ENCODE assay signal across 15 mouse cellular contexts in genomic region chr7:73668791-73669190, GRCm38 (mm10).
"Had no signal": no experiment of that assay in that cellular context is flagged by ENCODE, and none has a peak within 500 bp of the region (broad histone marks: within the 10 kb centered on the region; RNA-seq: fewer than 3 reads in every experiment).

No protein-coding gene starts in this region.

- H3K4me2 ChIP-seq: hindbrain, embryonic 15.5 days; liver, embryonic 11.5 days; liver, embryonic 15.5 days; midbrain, embryonic 11.5 days; midbrain, embryonic 15.5 days; neural tube, embryonic 12.5 days had no signal

- H3K27me3 ChIP-seq: hindbrain, embryonic 15.5 days; liver, embryonic 15.5 days; midbrain, embryonic 15.5 days; neural tube, embryonic 12.5 days had no signal

- DNase-seq: lung, adult 2 months; thymus, adult 2 months; thymus, postnatal 25 days had no signal

- H3K27ac ChIP-seq: hindbrain, embryonic 15.5 days; limb, embryonic 10.5 days; liver, embryonic 15.5 days; macrophage; midbrain, embryonic 15.5 days; neural tube, embryonic 12.5 days; stomach, postnatal 0 days had no signal

- H3K4me1 ChIP-seq: hindbrain, embryonic 15.5 days; liver, embryonic 15.5 days; megakaryocyte, embryonic 14.5 days; midbrain, embryonic 15.5 days; neural tube, embryonic 12.5 days had no signal

- H3K36me3 ChIP-seq: hindbrain, embryonic 15.5 days; limb, embryonic 10.5 days; liver, embryonic 15.5 days; midbrain, embryonic 15.5 days; neural tube, embryonic 12.5 days had no signal

- H3K9ac ChIP-seq: hindbrain, embryonic 15.5 days; liver, embryonic 15.5 days; midbrain, embryonic 15.5 days; neural tube, embryonic 12.5 days had no signal

- H3K9me3 ChIP-seq: hindbrain, embryonic 15.5 days; limb, embryonic 10.5 days; liver, embryonic 15.5 days; megakaryocyte, embryonic 14.5 days; midbrain, embryonic 15.5 days; neural tube, embryonic 12.5 days had no signal

- H3K4me3 ChIP-seq: hindbrain, embryonic 15.5 days; limb, embryonic 10.5 days; liver, embryonic 15.5 days; megakaryocyte, embryonic 14.5 days; midbrain, embryonic 15.5 days; neural tube, embryonic 12.5 days had no signal

- ATAC-seq: intestine, postnatal 0 days; lung, postnatal 0 days; midbrain, embryonic 15.5 days had no signal
